Mouse (Mus musculus): Measurements from ENCODE around the gene Sacm1l. TPM values are rescaled to one million over a fixed set of nuclear protein-coding genes. Genes with fewer than 3 reads are reported as not detected.

Sacm1l gene
- polyA plus RNA-seq, 1 experiment from 2014 or later: 74.4 TPM

- Histone ChIP-seq H3K4me3 (ENCODE audit: low read length) (peak overlapping the region; percentile 100; the same call in 1 of the 2 replicates), H3K9ac (ENCODE audit: low read depth, low read length) (no peak overlapping the region), H3K36me3 (ENCODE audit: control insufficient read depth, insufficient read depth, low read length) (no peaks in the 10 kb centered on the region), H3K4me1 (ENCODE audit: control insufficient read depth, insufficient read depth, low read length) (peaks cover 2% of the 10 kb centered on the region; the same call in 1 of the 2 replicates), H3K27ac (ENCODE audit: low read length) (no peak overlapping the region), H3K4me2 (ENCODE audit: low read depth, low read length) (peak overlapping the region; percentile 57), H3K9me3 (ENCODE audit: control insufficient read depth, low read length) (no peaks in the 10 kb centered on the region), H3K27me3 (replicated peaks; ENCODE audit: control insufficient read depth, insufficient read depth, low read length) (no peaks in the 10 kb centered on the region)
- ATAC-seq: no peak
Measured at GRCm38 (mm10) chr9:123531234-123531633, 1.7 kb downstream of the Sacm1l start.

- Histone ChIP-seq H3K4me3 (ENCODE audit: low read length) (no peak overlapping the region), H3K4me1 (ENCODE audit: control insufficient read depth, insufficient read depth, low read length) (peaks cover 5% of the 10 kb centered on the region; the same call in 1 of the 2 replicates), H3K27me3 (replicated peaks; ENCODE audit: control insufficient read depth, insufficient read depth, low read length) (no peaks in the 10 kb centered on the region), H3K4me2 (ENCODE audit: low read depth, low read length) (no peak overlapping the region), H3K9me3 (ENCODE audit: control insufficient read depth, low read length) (no peaks in the 10 kb centered on the region), H3K9ac (ENCODE audit: low read depth, low read length) (no peak overlapping the region), H3K27ac (ENCODE audit: low read length) (no peak overlapping the region), H3K36me3 (ENCODE audit: control insufficient read depth, insufficient read depth, low read length) (no peaks in the 10 kb centered on the region)
- WGBS: 96% methylated on average over 2 of the region's 2 CpGs
- no peak for ATAC-seq
Measured at GRCm38 (mm10) chr9:123536613-123537012, 7.1 kb downstream of the Sacm1l start.

GRCm38 (mm10) chr9:123538189-123538588 is 8.6 kb downstream of the Sacm1l start:
- Histone ChIP-seq H3K27ac (ENCODE audit: low read length) (no peak overlapping the region), H3K9ac (ENCODE audit: low read depth, low read length) (no peak overlapping the region), H3K4me3 (ENCODE audit: low read length) (no peak overlapping the region), H3K9me3 (ENCODE audit: control insufficient read depth, low read length) (no peaks in the 10 kb centered on the region), H3K36me3 (ENCODE audit: control insufficient read depth, insufficient read depth, low read length) (no peaks in the 10 kb centered on the region), H3K4me2 (ENCODE audit: low read depth, low read length) (no peak overlapping the region), H3K4me1 (ENCODE audit: control insufficient read depth, insufficient read depth, low read length) (peaks cover 3% of the 10 kb centered on the region; the same call in 1 of the 2 replicates), H3K27me3 (replicated peaks; ENCODE audit: control insufficient read depth, insufficient read depth, low read length) (no peaks in the 10 kb centered on the region)
- WGBS: 62% methylated on average over 4 of the region's 4 CpGs
- 0 out of 2 replicates have a peak, but pooled peaks have one; percentile 13 for ATAC-seq

- no peak for ATAC-seq
- no peaks in the 10 kb centered on the region for H3K27me3 ChIP-seq (replicated peaks; ENCODE audit: control insufficient read depth, insufficient read depth, low read length)
- no peak overlapping the region for H3K27ac ChIP-seq (ENCODE audit: low read length)
- peaks cover 3% of the 10 kb centered on the region; the same call in 1 of the 2 replicates for H3K4me1 ChIP-seq (ENCODE audit: control insufficient read depth, insufficient read depth, low read length)
- 32% methylated on average over 1 of the region's 1 CpGs for WGBS
- H3K9ac ChIP-seq (ENCODE audit: low read depth, low read length): no peak overlapping the region
- no peak overlapping the region for H3K4me2 ChIP-seq (ENCODE audit: low read depth, low read length)
- no peaks in the 10 kb centered on the region for H3K9me3 ChIP-seq (ENCODE audit: control insufficient read depth, low read length)
- H3K4me3 ChIP-seq (ENCODE audit: low read length): no peak overlapping the region
- H3K36me3 ChIP-seq (ENCODE audit: control insufficient read depth, insufficient read depth, low read length): no peaks in the 10 kb centered on the region
Measured at GRCm38 (mm10) chr9:123539093-123539492, 9.5 kb downstream of the Sacm1l start.

GRCm38 (mm10) chr9:123539823-123540222 is 10.3 kb downstream of the Sacm1l start:
- Histone ChIP-seq H3K4me3 (ENCODE audit: low read length) (no peak overlapping the region), H3K4me2 (ENCODE audit: low read depth, low read length) (no peak overlapping the region), H3K27me3 (replicated peaks; ENCODE audit: control insufficient read depth, insufficient read depth, low read length) (no peaks in the 10 kb centered on the region), H3K4me1 (ENCODE audit: control insufficient read depth, insufficient read depth, low read length) (peaks cover 3% of the 10 kb centered on the region; the same call in 1 of the 2 replicates), H3K9me3 (ENCODE audit: control insufficient read depth, low read length) (no peaks in the 10 kb centered on the region), H3K27ac (ENCODE audit: low read length) (no peak overlapping the region), H3K36me3 (ENCODE audit: control insufficient read depth, insufficient read depth, low read length) (no peaks in the 10 kb centered on the region), H3K9ac (ENCODE audit: low read depth, low read length) (no peak overlapping the region)
- WGBS: 71% methylated on average over 2 of the region's 2 CpGs
- ATAC-seq: no peak

- H3K36me3 ChIP-seq (ENCODE audit: control insufficient read depth, insufficient read depth, low read length): peaks cover 8% of the 10 kb centered on the region
- WGBS: 45% methylated on average over 3 of the region's 3 CpGs
Measured at GRCm38 (mm10) chr9:123554599-123554998, 25.0 kb downstream of the Sacm1l start.

GRCm38 (mm10) chr9:123577360-123578192 is 48.0 kb downstream of the Sacm1l start:
- 69% methylated on average over 10 of the region's 10 CpGs for WGBS
- Histone ChIP-seq H3K4me2 (ENCODE audit: low read depth, low read length) (no peak overlapping the region), H3K9me3 (ENCODE audit: control insufficient read depth, low read length) (no peaks in the 10 kb centered on the region), H3K27ac (ENCODE audit: low read length) (no peak overlapping the region), H3K36me3 (ENCODE audit: control insufficient read depth, insufficient read depth, low read length) (no peaks in the 10 kb centered on the region; the same call in 1 of the 2 replicates), H3K4me3 (ENCODE audit: low read length) (no peak overlapping the region), H3K4me1 (ENCODE audit: control insufficient read depth, insufficient read depth, low read length) (no peaks in the 10 kb centered on the region), H3K9ac (ENCODE audit: low read depth, low read length) (no peak overlapping the region), H3K27me3 (replicated peaks; ENCODE audit: control insufficient read depth, insufficient read depth, low read length) (no peaks in the 10 kb centered on the region)
- peak; percentile 91 for ATAC-seq

More at GRCm38 (mm10) chr9:123554599-123554998, 25.0 kb downstream of the Sacm1l start:
- no peaks in the 10 kb centered on the region for H3K27me3 ChIP-seq (replicated peaks; ENCODE audit: control insufficient read depth, insufficient read depth, low read length)
- H3K4me3 ChIP-seq (ENCODE audit: low read length): no peak overlapping the region
- H3K4me1 ChIP-seq (ENCODE audit: control insufficient read depth, insufficient read depth, low read length): no peaks in the 10 kb centered on the region
- H3K4me2 ChIP-seq (ENCODE audit: low read depth, low read length): no peak overlapping the region
- H3K9me3 ChIP-seq (ENCODE audit: control insufficient read depth, low read length): no peaks in the 10 kb centered on the region
- no peak overlapping the region for H3K9ac ChIP-seq (ENCODE audit: low read depth, low read length)
- no peak for ATAC-seq
- no peak overlapping the region for H3K27ac ChIP-seq (ENCODE audit: low read length)

GRCm38 (mm10) chr9:123589240-123589910 is 59.8 kb downstream of the Sacm1l start:
- Histone ChIP-seq H3K4me3 (ENCODE audit: low read length) (no peak overlapping the region), H3K9me3 (ENCODE audit: control insufficient read depth, low read length) (no peaks in the 10 kb centered on the region), H3K4me2 (ENCODE audit: low read depth, low read length) (no peak overlapping the region), H3K27me3 (replicated peaks; ENCODE audit: control insufficient read depth, insufficient read depth, low read length) (no peaks in the 10 kb centered on the region), H3K36me3 (ENCODE audit: control insufficient read depth, insufficient read depth, low read length) (peaks cover 4% of the 10 kb centered on the region; the same call in 1 of the 2 replicates), H3K4me1 (ENCODE audit: control insufficient read depth, insufficient read depth, low read length) (peaks cover 8% of the 10 kb centered on the region; the same call in 1 of the 2 replicates), H3K27ac (ENCODE audit: low read length) (peak overlapping the region; percentile 57; the same call in 1 of the 2 replicates), H3K9ac (ENCODE audit: low read depth, low read length) (no peak overlapping the region)
- ATAC-seq: peak; percentile 99
- 52% methylated on average over 7 of the region's 7 CpGs for WGBS

- Histone ChIP-seq H3K27ac (ENCODE audit: low read length) (no peak overlapping the region), H3K27me3 (replicated peaks; ENCODE audit: control insufficient read depth, insufficient read depth, low read length) (no peaks in the 10 kb centered on the region), H3K36me3 (ENCODE audit: control insufficient read depth, insufficient read depth, low read length) (peaks cover 9% of the 10 kb centered on the region), H3K9ac (ENCODE audit: low read depth, low read length) (no peak overlapping the region), H3K4me1 (ENCODE audit: control insufficient read depth, insufficient read depth, low read length) (no peaks in the 10 kb centered on the region), H3K4me2 (ENCODE audit: low read depth, low read length) (no peak overlapping the region), H3K9me3 (ENCODE audit: control insufficient read depth, low read length) (no peaks in the 10 kb centered on the region), H3K4me3 (ENCODE audit: low read length) (no peak overlapping the region)
- WGBS: 88% methylated on average over 4 of the region's 4 CpGs
- ATAC-seq: no peak
Measured at GRCm38 (mm10) chr9:123595194-123595593, 65.6 kb downstream of the Sacm1l start.

Data from intestine, embryonic 16.5 days (tissue).